Mouse (Mus musculus): Measurements from ENCODE around the gene Jpt1. TPM values are rescaled to one million over a fixed set of nuclear protein-coding genes. Genes with fewer than 3 reads are reported as not detected.
"Not testable (repeated sequence)": the region's sequence is repeated elsewhere in the genome, so short reads cannot be mapped to it uniquely, and the experiment has no call there.

Gene Jpt1
- total RNA-seq, 2 experiments from 2014 or later: 134 to 165 TPM

DNA sequence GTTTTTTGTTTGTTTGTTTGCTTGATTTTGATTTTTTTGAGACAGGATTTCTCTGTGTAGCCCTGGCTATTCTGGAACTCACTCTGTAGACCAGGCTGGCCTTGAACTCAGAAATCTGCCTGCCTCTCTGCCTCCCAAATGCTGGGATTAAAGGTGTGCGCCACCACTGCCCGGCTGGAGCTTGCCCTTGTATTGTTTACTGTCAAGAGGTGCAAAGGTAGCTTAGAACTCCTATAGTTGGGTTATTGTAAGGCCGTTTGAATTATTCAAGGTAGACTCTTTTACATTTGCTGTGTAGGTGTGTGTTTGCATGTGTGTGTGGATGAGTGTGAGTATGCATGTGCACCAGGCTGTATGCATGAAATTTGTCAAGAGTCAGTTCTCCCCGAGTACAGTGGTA lies 37.6 kb downstream of the Jpt1 start:
- DNase-seq (ENCODE audit: extremely low spot score in 1 of 2, low spot score in 1 of 2): not testable (repeated sequence)

DNA sequence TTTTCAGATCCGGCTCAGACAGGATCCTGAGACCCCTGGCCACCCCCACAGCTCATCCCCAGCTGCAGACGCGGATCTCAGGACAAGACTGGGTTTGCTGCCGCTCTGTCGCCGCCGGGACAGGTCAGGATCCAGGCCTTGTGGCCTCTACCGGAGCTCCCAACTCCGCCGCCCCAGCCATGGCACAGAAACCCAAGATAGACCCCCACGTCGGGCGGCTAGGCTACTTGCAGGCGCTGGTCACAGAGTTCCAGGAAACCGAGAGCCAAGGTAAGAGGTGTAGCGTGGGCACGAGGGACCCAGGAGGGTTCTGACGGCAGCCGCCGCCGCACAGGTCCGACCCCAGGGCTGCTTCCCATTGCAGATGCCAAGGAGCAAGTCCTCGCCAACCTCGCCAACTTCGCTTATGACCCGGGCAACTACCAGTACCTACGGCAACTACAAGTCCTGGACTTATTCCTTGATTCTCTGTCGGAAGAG lies 38.4 kb downstream of the Jpt1 start:
- no peak for DNase-seq (ENCODE audit: extremely low spot score in 1 of 2, low spot score in 1 of 2)

DNA sequence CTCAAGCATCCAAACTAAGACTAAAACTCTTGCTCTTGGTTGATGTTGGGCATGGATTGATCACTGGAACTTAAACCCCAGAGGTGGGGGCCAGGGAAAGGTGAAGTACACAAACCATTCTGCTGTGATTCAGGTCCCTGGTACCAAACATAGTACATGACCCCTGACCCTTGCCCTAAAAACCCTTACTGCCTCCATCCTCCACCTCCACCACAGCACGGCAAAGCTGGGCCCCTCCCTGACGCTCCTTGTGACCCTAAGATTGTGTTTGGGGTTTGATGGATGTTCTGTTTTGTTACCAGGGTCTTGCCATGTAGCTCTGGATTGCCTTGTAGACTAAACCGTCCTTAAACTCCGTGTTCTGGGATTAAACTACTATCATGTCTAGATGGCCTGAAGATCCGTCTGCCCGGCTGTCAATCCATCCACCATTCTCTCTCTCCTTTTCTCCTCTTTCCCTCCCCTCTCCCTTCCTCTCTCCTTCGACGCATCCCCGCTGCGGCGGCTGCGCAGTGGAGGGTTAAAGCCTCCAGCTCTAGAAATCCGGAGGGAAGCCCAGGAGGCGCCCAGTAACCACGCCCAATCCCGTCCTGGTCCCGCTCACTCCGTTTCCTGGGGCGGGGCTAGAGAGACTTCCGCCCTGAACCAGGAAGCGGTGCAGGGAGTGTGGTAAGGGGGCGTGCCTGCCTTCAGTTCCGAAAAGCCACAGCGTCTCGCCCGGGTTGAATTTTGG lies 39.0 kb downstream of the Jpt1 start, which contains the start of gene Armc7:
Gene Armc7 (plus strand): TSS at position 643 of the 733 bp plus-strand sequence.
- DNase-seq (ENCODE audit: extremely low spot score in 1 of 2, low spot score in 1 of 2): peak; percentile 75 to 81

DNA sequence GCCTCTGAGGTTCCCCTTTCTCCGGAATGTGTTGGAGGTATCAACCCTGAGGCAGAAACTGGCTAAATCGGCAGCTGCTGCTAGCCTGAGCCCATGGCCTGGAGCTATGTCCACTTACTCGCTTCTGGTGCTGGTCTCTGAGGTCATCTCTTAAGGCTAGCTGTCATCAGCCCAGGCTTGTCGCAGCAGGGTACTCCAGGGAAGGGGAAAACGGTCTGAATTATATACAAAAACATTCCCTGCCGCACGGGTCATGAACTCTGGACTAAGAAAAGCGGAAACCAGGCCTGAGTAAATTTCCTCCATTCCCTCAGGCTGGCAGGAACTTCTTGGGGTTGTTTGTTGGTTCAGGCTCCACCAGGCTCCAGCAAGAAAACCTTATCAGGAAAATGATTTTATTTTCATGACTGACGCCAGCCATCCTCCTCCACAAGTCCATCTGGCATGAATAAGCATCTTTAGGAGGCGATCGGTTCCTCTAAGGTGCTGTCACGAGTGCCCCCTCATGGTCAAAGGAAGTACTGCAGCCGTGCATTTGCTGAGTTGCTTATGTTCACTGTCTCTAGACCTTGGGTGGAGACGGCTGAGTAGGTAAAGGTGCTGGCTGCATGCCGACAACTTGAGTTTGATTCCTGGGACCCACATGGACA lies 40.4 kb downstream of the Jpt1 start:
- peak; percentile 95 to 99 for DNase-seq (ENCODE audit: extremely low spot score in 1 of 2, low spot score in 1 of 2)

DNA sequence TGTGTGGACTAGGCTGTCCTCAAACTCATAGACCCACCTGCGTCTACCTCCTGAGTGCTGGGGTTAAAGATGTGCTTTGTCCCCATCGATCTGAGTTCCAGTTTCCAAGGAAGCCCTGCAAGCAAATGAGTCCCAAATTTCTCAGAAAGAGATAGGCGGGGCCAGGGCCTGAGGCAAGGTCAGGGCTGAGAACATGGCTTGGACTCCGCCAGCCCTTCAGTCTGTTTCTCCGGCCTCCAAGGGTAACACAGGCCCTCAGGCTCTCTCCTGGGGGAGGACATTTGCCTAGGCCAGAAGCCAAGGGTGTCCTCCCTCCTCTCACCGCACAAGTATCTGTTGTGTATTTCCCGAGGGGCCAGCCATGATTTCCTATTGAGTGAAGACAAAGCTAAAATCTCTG lies 42.0 kb downstream of the Jpt1 start:
- DNase-seq (ENCODE audit: extremely low spot score in 1 of 2, low spot score in 1 of 2): no peak

DNA sequence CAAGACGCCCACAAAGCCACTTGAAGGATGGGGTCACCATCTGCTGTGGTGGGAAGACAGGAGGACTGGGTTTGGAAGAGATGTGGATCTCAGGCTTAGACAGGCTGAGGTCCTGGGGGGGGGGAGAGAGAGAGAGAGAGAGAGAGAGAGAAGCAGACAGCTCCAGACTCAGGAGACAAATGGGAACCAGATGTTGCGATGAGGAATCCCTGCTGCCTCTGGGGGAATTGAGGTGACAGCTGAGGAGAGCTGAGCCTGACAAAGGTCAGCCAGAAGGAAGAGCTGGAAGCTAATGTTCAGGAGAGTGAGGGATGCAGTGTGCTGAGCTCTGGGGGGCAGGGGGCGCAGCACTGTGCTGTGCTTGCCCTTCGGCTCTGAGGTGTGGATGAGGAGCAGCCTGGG lies 47.0 kb downstream of the Jpt1 start:
- no peak for DNase-seq (ENCODE audit: extremely low spot score in 1 of 2, low spot score in 1 of 2)

DNA sequence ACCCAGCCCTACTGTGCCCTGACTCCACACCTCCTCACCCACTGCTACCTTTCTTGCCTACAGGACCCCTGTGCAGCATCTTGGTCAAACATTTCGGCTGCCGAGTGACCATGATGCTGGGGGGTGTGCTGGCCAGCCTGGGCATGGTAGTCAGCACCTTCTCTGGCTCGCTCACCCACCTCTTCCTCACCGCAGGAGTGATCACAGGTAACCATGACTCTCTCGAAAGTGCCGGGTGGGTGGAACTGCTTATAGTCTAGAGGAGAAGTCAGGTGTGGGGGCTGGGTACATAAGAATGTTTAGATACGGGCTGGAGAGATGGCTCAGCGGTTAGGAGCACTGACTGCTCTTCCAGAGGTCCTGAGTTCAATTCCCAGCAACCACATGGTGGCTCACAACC lies 49.3 kb downstream of the Jpt1 start:
- DNase-seq (ENCODE audit: extremely low spot score in 1 of 2, low spot score in 1 of 2): no peak

DNA sequence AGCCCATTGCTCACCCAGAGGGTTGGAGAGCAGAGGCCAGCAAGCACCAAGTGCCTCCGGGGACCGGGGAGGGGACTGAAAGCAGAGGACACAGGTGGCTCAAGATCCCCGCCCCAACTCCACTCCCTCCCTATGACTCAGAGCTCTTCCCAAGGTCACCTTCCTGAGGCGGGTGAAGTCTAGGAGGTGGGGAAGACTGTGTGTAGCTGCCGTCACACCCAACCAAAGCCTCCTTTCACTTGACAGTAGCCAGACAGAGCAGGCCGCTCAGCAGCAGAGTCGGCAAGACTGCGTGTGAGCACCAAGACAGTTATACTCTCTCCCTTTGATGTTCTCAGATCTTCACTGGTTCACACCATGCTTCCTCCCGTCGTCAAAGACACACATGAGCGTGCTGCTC lies 50.8 kb downstream of the Jpt1 start:
- DNase-seq (ENCODE audit: extremely low spot score in 1 of 2, low spot score in 1 of 2): no peak

DNA sequence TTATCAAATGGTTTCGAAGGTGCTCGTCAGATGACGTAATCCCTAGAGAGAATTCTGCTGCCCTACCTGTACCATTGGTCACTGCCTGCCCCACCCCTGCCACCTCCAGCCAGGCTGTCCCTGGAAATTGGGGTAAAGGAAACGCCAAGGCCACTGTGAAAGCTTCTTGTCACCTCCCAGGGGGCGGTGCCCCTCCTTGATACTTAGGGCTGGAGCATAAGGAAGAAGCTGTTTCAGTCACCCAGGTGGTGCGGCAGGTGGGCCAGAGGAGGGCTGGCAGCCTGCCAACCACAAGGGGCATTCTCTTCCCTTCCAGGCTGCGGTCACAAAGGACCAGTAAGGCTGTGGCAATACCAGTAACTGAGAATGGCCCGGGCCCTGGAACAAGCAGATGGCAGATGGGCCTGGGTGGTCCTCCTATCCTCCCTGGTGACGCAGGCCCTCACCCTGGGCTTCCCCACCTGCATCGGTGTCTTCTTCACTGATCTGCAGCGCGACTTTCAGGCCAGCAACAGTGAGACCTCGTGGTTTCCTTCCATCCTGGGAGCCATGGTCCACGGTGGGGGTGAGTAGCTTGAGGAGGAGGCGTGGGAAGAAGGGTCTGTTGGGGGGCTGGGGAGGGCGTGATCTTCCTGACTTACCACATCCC lies 51.8 kb downstream of the Jpt1 start, which contains the start of gene Slc16a5:
Gene Slc16a5 (plus strand): TSS at position 232 of the 649 bp plus-strand sequence.
- no peak for DNase-seq (ENCODE audit: extremely low spot score in 1 of 2, low spot score in 1 of 2)

DNA sequence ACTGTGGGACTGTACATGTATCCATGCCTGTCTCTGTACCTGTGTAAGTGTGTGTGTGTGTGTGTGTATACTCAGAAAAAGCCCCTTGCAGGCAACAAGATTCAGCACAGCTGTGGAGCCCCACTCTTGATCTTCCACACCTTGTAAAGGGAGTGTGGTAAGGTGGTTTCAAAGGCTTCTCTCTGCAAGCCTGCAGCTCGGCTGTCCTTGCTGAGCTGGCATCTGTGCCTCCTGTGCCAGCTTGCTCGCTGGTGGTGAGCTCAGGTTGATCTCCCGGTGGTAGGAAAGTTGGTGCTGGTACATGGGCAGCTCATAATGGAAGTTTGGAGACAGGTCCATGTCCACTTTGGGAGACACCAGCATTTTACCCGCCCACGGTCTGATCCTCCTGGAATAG lies 52.3 kb downstream of the Jpt1 start:
- DNase-seq (ENCODE audit: extremely low spot score in 1 of 2, low spot score in 1 of 2): no peak

DNA sequence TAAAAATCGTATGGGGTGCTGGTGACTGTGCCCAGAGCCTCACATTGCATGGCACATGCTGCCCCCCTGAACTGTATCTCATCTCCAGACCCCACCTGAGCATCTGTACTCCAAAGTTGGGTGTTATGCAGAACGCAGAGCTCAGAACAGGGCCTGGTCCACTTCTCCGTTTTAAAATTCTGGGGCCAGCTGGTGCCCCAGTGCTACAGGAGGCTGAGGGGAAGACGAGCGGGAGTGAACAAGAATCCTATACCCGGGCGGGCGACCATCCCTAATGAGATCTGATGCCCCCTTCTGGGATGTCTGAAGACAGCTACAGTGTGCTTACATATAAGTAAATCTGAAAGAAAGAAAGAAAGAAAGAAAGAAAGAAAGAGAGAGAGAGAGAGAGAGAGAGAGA lies 53.2 kb downstream of the Jpt1 start:
- no peak for DNase-seq (ENCODE audit: extremely low spot score in 1 of 2, low spot score in 1 of 2)

DNA sequence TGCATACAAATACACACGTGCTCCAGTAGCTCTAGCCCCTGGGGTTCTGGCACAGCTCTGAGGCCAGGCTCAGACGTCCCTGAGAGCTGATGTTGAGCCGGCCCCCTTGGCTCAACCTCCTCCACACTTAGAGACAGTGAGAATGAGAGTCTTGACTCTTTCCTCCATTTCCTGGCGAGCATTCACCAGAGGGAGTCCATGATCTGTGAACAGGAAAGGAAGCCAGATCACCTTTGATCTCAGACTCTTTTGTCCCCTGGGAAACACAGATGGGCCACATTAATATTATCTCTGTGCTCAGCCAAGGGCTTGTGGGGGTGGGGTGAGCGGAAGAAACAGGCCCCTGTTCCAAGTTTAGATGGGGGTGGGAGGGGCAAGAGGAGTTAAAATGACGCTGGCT lies 56.8 kb downstream of the Jpt1 start:
- no peak for DNase-seq (ENCODE audit: extremely low spot score in 1 of 2, low spot score in 1 of 2)

DNA sequence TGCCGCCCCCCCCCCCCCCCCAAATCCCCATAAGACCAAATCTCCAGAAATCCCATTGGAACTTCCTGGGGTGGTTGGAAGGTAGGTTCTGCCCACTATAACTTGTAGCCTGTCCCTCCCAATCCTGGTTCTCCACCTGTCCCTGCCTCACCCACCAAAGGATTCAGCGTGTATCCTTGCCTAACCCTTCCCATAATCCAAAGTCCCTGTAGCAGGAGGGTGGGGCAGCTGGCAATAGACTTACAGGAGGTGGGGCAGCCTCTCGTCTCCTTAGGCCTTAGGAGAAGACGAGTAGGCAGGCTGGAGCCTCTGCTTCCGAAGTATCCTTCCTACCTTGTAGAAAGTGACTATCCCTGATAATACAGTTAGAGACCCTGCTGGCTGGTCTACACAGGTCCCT lies 58.0 kb downstream of the Jpt1 start:
- no peak for DNase-seq (ENCODE audit: extremely low spot score in 1 of 2, low spot score in 1 of 2)

DNA sequence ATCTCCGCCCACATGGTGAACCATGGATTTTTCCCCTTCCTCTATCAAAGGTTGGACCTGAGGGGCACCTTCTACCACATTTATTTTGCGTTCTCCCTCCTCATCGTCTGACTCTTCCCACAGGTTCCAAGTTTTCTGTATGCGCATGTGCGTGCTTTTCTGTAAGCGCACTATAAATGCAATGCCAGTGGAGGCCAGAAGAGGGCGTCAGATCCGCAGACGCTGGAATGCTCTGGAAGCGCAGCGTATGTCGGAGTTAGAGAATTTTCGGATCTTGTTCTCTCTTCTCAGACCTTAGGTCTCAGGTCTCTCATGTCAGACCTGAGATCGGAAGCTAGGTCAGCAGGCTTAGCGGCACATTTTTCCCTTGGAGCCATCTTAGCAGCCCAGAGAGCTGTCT lies 58.6 kb downstream of the Jpt1 start:
- no peak for DNase-seq (ENCODE audit: extremely low spot score in 1 of 2, low spot score in 1 of 2)

DNA sequence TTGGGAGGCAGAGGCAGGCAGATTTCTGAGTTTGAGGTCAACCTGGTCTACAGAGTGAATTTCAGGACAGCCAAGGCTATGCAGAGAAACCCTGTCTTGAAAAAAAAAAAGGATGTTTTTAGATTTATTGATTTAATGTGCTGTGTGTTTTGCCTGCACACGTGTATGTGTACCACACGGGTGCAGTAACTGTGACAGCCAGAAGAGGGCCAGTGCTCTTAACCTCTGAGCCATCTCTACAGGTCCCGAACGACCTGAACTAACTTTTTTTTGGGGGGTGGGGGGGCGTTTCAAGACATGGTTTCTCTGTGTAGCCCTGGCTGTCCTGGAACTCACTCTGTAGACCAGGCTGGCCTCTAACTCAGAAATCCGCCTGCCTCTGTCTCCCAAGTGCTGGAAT lies 59.4 kb downstream of the Jpt1 start:
- not testable (repeated sequence) for DNase-seq (ENCODE audit: extremely low spot score in 1 of 2, low spot score in 1 of 2)

DNA sequence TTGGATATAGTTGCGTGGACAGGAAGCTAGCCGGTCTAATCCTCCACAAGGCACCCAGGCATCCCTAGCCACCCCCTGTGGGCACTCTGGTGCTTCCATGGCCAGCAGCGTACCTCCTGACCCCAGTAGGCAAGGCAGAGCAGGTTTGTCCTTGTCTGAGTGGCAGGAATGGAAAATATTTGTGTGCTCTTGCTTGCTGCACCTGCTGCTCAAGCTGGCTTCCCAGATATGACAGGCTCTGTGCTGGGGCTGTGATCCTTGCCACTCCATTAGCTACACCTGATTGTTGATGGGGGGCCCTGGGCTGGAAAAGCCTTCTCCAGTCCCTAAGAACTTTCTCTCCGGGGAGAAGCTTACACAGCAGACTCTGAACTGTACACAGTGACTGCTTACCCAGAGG lies 60.9 kb downstream of the Jpt1 start:
- no peak for DNase-seq (ENCODE audit: extremely low spot score in 1 of 2, low spot score in 1 of 2)

DNA sequence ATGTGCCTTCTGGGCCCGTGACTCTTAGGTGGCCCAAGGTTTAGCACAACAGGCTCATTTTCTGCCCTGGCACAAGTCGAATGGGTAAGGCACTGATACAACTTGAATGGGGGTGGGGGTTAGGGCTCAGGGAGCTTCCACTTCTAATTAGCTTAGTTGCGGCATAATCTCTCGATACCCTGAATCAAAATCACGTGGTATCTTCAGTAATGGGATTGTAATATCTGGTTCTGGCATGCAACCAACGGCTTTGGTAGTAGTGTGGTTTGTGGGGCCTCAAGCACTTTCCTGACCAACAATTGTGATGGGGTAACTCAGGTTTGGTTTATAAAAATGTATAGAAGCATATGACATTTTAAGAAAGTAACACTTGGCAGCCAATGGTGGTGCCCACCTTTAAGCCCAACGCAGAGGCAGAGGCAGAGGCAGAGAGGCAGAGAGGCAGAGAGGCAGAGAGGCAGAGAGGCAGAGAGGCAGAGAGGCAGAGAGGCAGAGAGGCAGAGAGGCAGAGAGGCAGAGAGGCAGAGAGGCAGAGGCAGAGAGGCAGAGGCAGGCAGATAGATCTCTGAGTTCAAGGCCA lies 61.8 kb downstream of the Jpt1 start:
- DNase-seq (ENCODE audit: extremely low spot score in 1 of 2, low spot score in 1 of 2): no peak

DNA sequence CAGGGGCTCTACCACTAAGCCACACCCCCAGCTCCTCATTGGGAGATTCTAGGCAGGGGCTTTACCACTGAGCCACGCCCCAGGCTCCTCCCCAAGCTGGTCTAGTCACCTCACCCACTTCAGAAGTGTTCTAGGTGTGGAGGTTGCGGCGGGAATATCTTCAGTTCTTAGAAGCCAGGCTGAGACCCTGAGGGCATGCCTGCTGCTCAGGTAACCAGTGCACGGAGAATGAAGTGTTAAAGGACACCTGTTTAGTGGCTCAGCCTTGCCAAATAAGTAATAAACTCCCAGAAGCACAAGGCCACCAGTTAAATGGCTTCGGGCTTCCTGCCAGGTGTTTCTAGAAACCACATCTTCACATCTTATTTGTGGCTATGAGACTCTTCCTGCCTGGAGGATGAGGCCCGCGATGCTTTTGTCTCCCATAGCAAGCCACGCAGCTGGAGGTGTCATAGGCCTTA lies 62.4 kb downstream of the Jpt1 start:
- no peak for DNase-seq (ENCODE audit: extremely low spot score in 1 of 2, low spot score in 1 of 2)

DNA sequence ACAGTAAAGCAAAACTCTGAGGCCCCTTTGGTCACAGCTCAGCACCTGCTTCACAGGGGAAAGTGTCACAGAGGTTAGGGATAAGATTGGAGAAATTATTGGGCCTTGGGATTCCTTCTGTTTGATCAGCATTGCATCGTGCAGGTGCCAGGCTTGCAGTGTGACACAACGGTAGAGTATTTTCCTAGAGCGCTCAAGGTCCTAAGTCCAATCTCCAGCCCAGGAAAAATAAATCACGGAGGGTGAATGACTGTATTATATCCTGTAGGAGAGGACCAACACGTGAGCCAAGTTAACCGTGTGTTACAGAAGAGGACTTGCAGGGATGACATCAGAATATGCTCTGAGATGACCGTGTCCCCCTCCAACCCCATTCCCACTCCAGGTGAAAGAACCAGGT lies 64.0 kb downstream of the Jpt1 start:
- no peak for DNase-seq (ENCODE audit: extremely low spot score in 1 of 2, low spot score in 1 of 2)

DNA sequence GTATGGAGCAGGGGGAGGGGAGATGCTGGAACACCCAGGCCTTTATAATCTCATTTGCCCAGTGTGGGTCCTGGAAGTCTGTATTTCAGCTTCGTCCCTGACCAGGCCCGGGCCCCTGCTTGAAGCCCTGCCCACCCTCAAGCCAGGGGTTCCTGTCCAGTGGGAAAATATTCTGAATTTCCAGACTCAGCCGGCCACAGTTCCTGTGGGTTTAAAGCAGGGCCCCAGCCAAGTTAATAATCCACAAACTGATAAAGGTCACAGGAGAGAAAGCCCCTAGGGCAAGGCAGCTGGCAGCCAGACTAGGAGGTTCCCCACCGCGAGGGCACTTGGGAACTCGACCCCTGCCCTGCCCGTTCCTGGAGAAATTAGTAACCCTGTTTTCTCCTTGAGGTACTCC lies 65.2 kb downstream of the Jpt1 start:
- no peak for DNase-seq (ENCODE audit: extremely low spot score in 1 of 2, low spot score in 1 of 2)

DNA sequence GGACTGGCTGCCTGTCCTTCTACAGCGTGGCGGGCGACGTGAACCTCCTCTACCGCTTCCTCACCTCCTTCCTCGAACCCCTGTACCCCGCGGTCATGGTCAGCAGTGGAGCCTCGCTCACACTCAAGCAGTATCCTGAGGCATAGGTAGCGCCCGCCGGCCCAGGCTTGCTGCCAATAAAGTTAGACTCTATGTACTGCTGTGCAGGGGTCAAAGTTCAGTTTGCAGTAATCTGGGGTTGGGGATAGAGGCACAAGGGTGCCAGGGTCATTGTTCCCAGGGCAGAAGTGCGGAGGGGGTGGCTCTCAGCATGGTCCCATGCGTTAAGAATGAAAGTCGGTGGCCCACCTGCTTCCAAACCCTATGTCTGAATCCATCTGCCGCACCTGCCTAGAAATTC lies 66.1 kb downstream of the Jpt1 start:
- DNase-seq (ENCODE audit: extremely low spot score in 1 of 2, low spot score in 1 of 2): no peak

Measured in layer of hippocampus, postnatal 25 days (tissue).